Mouse (Mus musculus): ENCODE measurements around the gene Drc7.

DNA sequence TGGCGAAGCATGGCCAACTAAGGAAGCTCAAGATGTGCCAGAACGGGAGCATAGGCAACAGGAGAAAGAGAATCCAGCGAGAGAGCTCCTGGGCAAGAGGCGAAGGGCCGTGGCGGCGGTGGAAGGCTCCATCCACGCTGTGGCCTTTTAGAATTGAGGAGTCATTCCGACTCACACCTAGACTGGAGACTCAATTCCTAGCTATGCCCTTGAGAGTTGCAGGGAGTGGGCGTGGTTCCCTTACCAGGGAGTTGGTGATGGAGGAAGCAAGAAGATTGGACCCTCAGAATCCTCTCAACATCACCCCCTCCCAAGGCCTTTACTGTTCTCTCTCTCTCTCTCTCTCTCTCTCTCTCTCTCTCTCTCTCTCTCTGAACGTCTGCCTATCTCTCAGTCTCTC, 26.7 kb downstream of the Drc7 start:
- no peak for TF ChIP-seq POLR2A (IDR thresholded peaks at IDR 0.05; ENCODE audit: borderline replicate concordance, low read depth, low read length)
- TF ChIP-seq CTCF (IDR thresholded peaks at IDR 0.05; ENCODE audit: low read depth, low read length) = no peak
